Mouse (Mus musculus) mouse embryonic stem cell (cell line): ENCODE results near the gene Nans.

Source experiments
- in situ Hi-C, 2 experiments: fragments of 300-500 bp; cut with MboI; formaldehyde crosslinking; loops; 1 replicate in 1 of 2; 3 replicates in 1 of 2; pipeline ENCODE4 v1.14.3; 2019 to 2020; ENCODE audit warnings: low sequenced_read_pairs in 2 of 2, low pct_unique_long_range_greater_than_20kb in 1 of 2, mixed read lengths in 1 of 2; ENCODE audit not compliant: unreplicated experiment in 1 of 2

Gene Nans

GRCm38 (mm10) chr4:46526226-46526625 is 37.2 kb downstream of the Nans start:
- in situ Hi-C loops: loop anchor here in 1 of 2 experiments (25.0 kb wide), 1 partner anchor 314 kb away; no protein-coding TSS in a partner anchor

GRCm38 (mm10) chr4:46526798-46527557 is 37.9 kb downstream of the Nans start:
- in situ Hi-C loops: loop anchor here in 1 of 2 experiments (25.0 kb wide), 1 partner anchor 315 kb away; no protein-coding TSS in a partner anchor

- in situ Hi-C loops: loop anchor here in 1 of 2 experiments (25.0 kb wide), 1 partner anchor 315 kb away; no protein-coding TSS in a partner anchor
Observed at GRCm38 (mm10) chr4:46527558-46527926, 38.5 kb downstream of the Nans start.

GRCm38 (mm10) chr4:46529722-46530121 is 40.7 kb downstream of the Nans start:
- in situ Hi-C loops: loop anchor here in 1 of 2 experiments (25.0 kb wide), 1 partner anchor 317 kb away; no protein-coding TSS in a partner anchor

- in situ Hi-C loops: loop anchor here in 1 of 2 experiments (25.0 kb wide), 1 partner anchor 320 kb away; no protein-coding TSS in a partner anchor
Observed at GRCm38 (mm10) chr4:46532511-46532910, 43.5 kb downstream of the Nans start.

- in situ Hi-C loops: loop anchor here in 1 of 2 experiments (25.0 kb wide), 1 partner anchor 321 kb away; no protein-coding TSS in a partner anchor
Observed at GRCm38 (mm10) chr4:46532926-46533325, 43.9 kb downstream of the Nans start.

GRCm38 (mm10) chr4:46533934-46534720 is 45.1 kb downstream of the Nans start:
- in situ Hi-C loops: loop anchor here in 1 of 2 experiments (25.0 kb wide), 1 partner anchor 322 kb away; no protein-coding TSS in a partner anchor

GRCm38 (mm10) chr4:46535094-46535830 is 46.2 kb downstream of the Nans start:
- in situ Hi-C loops: loop anchor here in 1 of 2 experiments (25.0 kb wide), 1 partner anchor 323 kb away; no protein-coding TSS in a partner anchor

GRCm38 (mm10) chr4:46535840-46536361 is 46.9 kb downstream of the Nans start, which contains the start of gene Trim14:
TSS of gene Trim14 (minus strand) at chr4:46536141.
- in situ Hi-C loops: loop anchor here in 1 of 2 experiments (25.0 kb wide), 1 partner anchor 324 kb away; no protein-coding TSS in a partner anchor

GRCm38 (mm10) chr4:46539167-46539566 is 50.1 kb downstream of the Nans start:
- in situ Hi-C loops: loop anchor here in 1 of 2 experiments (25.0 kb wide), 1 partner anchor 327 kb away; no protein-coding TSS in a partner anchor

- in situ Hi-C loops: loop anchor here in 1 of 2 experiments (25.0 kb wide), 1 partner anchor 329 kb away; no protein-coding TSS in a partner anchor
Observed at GRCm38 (mm10) chr4:46541707-46542106, 52.7 kb downstream of the Nans start.

GRCm38 (mm10) chr4:46543366-46544050 is 54.5 kb downstream of the Nans start:
- in situ Hi-C loops: loop anchor here in 1 of 2 experiments (25.0 kb wide), 1 partner anchor 331 kb away; no protein-coding TSS in a partner anchor

- in situ Hi-C loops: loop anchor here in 1 of 2 experiments (25.0 kb wide), 1 partner anchor 332 kb away; no protein-coding TSS in a partner anchor
Observed at GRCm38 (mm10) chr4:46544313-46544712, 55.3 kb downstream of the Nans start.

GRCm38 (mm10) chr4:46545498-46545897 is 56.5 kb downstream of the Nans start:
- in situ Hi-C loops: loop anchor here in 1 of 2 experiments (25.0 kb wide), 1 partner anchor 333 kb away; no protein-coding TSS in a partner anchor

- in situ Hi-C loops: loop anchor here in 1 of 2 experiments (25.0 kb wide), 1 partner anchor 334 kb away; no protein-coding TSS in a partner anchor
Observed at GRCm38 (mm10) chr4:46546709-46547108, 57.7 kb downstream of the Nans start.

- in situ Hi-C loops: loop anchor here in 1 of 2 experiments (25.0 kb wide), 2 partner anchors 338 to 462 kb away; no protein-coding TSS in a partner anchor
Observed at GRCm38 (mm10) chr4:46549979-46550378, 60.9 kb downstream of the Nans start.

GRCm38 (mm10) chr4:46550406-46550805 is 61.4 kb downstream of the Nans start:
- in situ Hi-C loops: loop anchor here in 1 of 2 experiments (25.0 kb wide), 1 partner anchor 462 kb away; no protein-coding TSS in a partner anchor
